Mouse (Mus musculus): Measurements from ENCODE around the gene Map7d2. TPM values are rescaled to one million over a fixed set of nuclear protein-coding genes. Genes with fewer than 3 reads are reported as not detected.
"Not testable (repeated sequence)": the region's sequence is repeated elsewhere in the genome, so short reads cannot be mapped to it uniquely, and the experiment has no call there.

The Map7d2 gene
- total and polyA plus RNA-seq, 3 experiments = 0.10 TPM; not detected in 2

GRCm38 (mm10) chrX:159478243-159478940, 64.0 kb downstream of the Map7d2 start:
- not testable (repeated sequence) for H3K36me3 ChIP-seq (ENCODE audit: control insufficient read depth in 1 of 2, insufficient read depth in 2 of 2, low read length in 2 of 2); H3K27me3 ChIP-seq (ENCODE audit: control insufficient read depth in 1 of 2, insufficient read depth in 2 of 2, low read length in 2 of 2); H3K9me3 ChIP-seq (replicated peaks; ENCODE audit: insufficient read depth, low read length); H3K4me3 ChIP-seq (ENCODE audit: control insufficient read depth in 1 of 2, insufficient read depth in 1 of 2, low read depth in 2 of 2, low read length in 2 of 2); H3K4me1 ChIP-seq (ENCODE audit: control insufficient read depth in 1 of 2, insufficient read depth in 2 of 2, low read length in 2 of 2); H3K9ac ChIP-seq (ENCODE audit: control insufficient read depth, low read depth, low read length, poor library complexity, severe bottlenecking); H3K79me2 ChIP-seq (ENCODE audit: control insufficient read depth, insufficient read depth, low read length, poor library complexity)
- peak; percentile 30 for DNase-seq (ENCODE audit: low read depth, low spot score)
- TF ChIP-seq TCF12 (IDR thresholded peaks at IDR 0.05; ENCODE audit: low read depth, low read length) = peak; percentile 94
- peak; percentile 90 for TF ChIP-seq GATA1 (IDR thresholded peaks at IDR 0.05; ENCODE audit: low read depth, low read length)
- TF ChIP-seq BHLHE40 (IDR thresholded peaks at IDR 0.05; ENCODE audit: borderline replicate concordance, low read depth, low read length) = 0 out of 2 replicates have a peak, but pooled peaks have one; percentile 47
- TF ChIP-seq TAL1 (IDR thresholded peaks at IDR 0.05; ENCODE audit: low read length) = peak; percentile 45
- TF ChIP-seq MAFK (IDR thresholded peaks at IDR 0.05; ENCODE audit: borderline replicate concordance, low read depth, low read length) = 0 out of 2 replicates have a peak, but pooled peaks have one; percentile 11
- peak; percentile 21; the same call in 1 of the 2 replicates for TF ChIP-seq USF1 (IDR thresholded peaks at IDR 0.05; ENCODE audit: low read depth, low read length)
- TF ChIP-seq EP300 (IDR thresholded peaks at IDR 0.05; ENCODE audit: low read depth in 1 of 2, low read length in 2 of 2) = peak; percentile 88 to 89
- peak; percentile 76 for TF ChIP-seq ETS1 (IDR thresholded peaks at IDR 0.05; ENCODE audit: low read depth, low read length)
- peak; percentile 42; the same call in 1 of the 2 replicates for TF ChIP-seq SIN3A (IDR thresholded peaks at IDR 0.05; ENCODE audit: low read length)
- peak; percentile 66; the same call in 1 of the 2 replicates for TF ChIP-seq RCOR1 (IDR thresholded peaks at IDR 0.05; ENCODE audit: low read depth, low read length)
- H3K27ac ChIP-seq (ENCODE audit: control insufficient read depth, low read depth, low read length) = peak overlapping the region; percentile 36

GRCm38 (mm10) chrX:159484247-159484646, 69.9 kb downstream of the Map7d2 start:
- Histone ChIP-seq H3K27ac (ENCODE audit: control insufficient read depth, low read depth, low read length) (no peak overlapping the region), H3K36me3 (ENCODE audit: control insufficient read depth in 1 of 2, insufficient read depth in 2 of 2, low read length in 2 of 2) (no peaks in the 10 kb centered on the region), H3K9ac (ENCODE audit: control insufficient read depth, low read depth, low read length, poor library complexity, severe bottlenecking) (no peak overlapping the region), H3K4me3 (ENCODE audit: control insufficient read depth in 1 of 2, insufficient read depth in 1 of 2, low read depth in 2 of 2, low read length in 2 of 2) (no peak overlapping the region), H3K27me3 (ENCODE audit: control insufficient read depth in 1 of 2, insufficient read depth in 2 of 2, low read length in 2 of 2) (no peaks in the 10 kb centered on the region), H3K4me1 (ENCODE audit: control insufficient read depth in 1 of 2, insufficient read depth in 2 of 2, low read length in 2 of 2) (peaks cover 0 to 1% of the 10 kb centered on the region in 2 experiments; a peak in 1 of 4 replicates), H3K79me2 (ENCODE audit: control insufficient read depth, insufficient read depth, low read length, poor library complexity) (no peaks in the 10 kb centered on the region), H3K9me3 (replicated peaks; ENCODE audit: insufficient read depth, low read length) (no peaks in the 10 kb centered on the region)
- TF ChIP-seq RAD21 (IDR thresholded peaks at IDR 0.05; ENCODE audit: low read depth, low read length) = peak; percentile 71
- TF ChIP-seq POLR2AphosphoS2 (IDR thresholded peaks at IDR 0.05; ENCODE audit: low read length) = no peak
- no peak for TF ChIP-seq POLR2A (IDR thresholded peaks at IDR 0.05; ENCODE audit: control insufficient read depth in 1 of 2, insufficient read depth in 1 of 2, low read depth in 1 of 2, low read length in 2 of 2, poor library complexity in 1 of 2)
- 0 out of 2 replicates have a peak, but pooled peaks have one; percentile 6 for TF ChIP-seq USF1 (IDR thresholded peaks at IDR 0.05; ENCODE audit: low read depth, low read length)
- TF ChIP-seq ZNF384 (IDR thresholded peaks at IDR 0.05; ENCODE audit: low read depth, low read length) = 0 out of 2 replicates have a peak, but pooled peaks have one; percentile 13
- peak; percentile 36 to 75 (median 52) for TF ChIP-seq CTCF (IDR thresholded peaks at IDR 0.05 in 2 of 3, conservative IDR thresholded peaks at IDR 0.05 in 1 of 3; ENCODE audit: control insufficient read depth in 1 of 3, insufficient read depth in 1 of 3, low read depth in 2 of 3, low read length in 3 of 3, poor library complexity in 1 of 3, severe bottlenecking in 1 of 3)
- peak; percentile 53; the same call in 1 of the 2 replicates for TF ChIP-seq MYC (IDR thresholded peaks at IDR 0.05; ENCODE audit: low read depth, low read length)
- TF ChIP-seq SMC3 (IDR thresholded peaks at IDR 0.05; ENCODE audit: low read depth, low read length) = peak; percentile 77
- peak; percentile 67 for TF ChIP-seq ZC3H11A (IDR thresholded peaks at IDR 0.05; ENCODE audit: low read depth, low read length)
- DNase-seq (ENCODE audit: low read depth, low spot score) = peak; percentile 55

Measured in MEL (cell line).